Mouse (Mus musculus): Measurements from ENCODE around the gene Cdyl2. TPM values are rescaled to one million over a fixed set of nuclear protein-coding genes. Genes with fewer than 3 reads are reported as not detected.

The Cdyl2 gene
- total and polyA plus RNA-seq, 3 experiments, result not detected

GRCm38 (mm10) chr8:116538763-116539162, 194.0 kb downstream of the Cdyl2 start:
- H3K36me3 ChIP-seq (replicated peaks), result no peaks in the 10 kb centered on the region
- H3K9me3 ChIP-seq (replicated peaks), result peaks cover 74% of the 10 kb centered on the region
- ATAC-seq (ENCODE audit: extremely low read depth, insufficient number of reproducible peaks, low FRiP score, poor library complexity, severe bottlenecking), result no peak
- TF ChIP-seq TAL1 (conservative IDR thresholded peaks at IDR 0.05; ENCODE audit: low read depth, low read length) (no peak), POLR2AphosphoS5 (IDR thresholded peaks at IDR 0.05; ENCODE audit: insufficient replicate concordance, low read depth, low read length) (no peak), CTCF (IDR thresholded peaks at IDR 0.05; ENCODE audit: low read depth, low read length) (no peak), GATA1 (IDR thresholded peaks at IDR 0.05; ENCODE audit: borderline replicate concordance, low read length) (no peak), GATA2 (IDR thresholded peaks at IDR 0.05; ENCODE audit: borderline replicate concordance, low read depth, low read length) (no peak)
- DNase-seq (ENCODE audit: low spot score), result no peak
- no peak overlapping the region for H3K4me3 ChIP-seq (ENCODE audit: low read depth, low read length)
- no peaks in the 10 kb centered on the region for H3K4me1 ChIP-seq (ENCODE audit: insufficient read depth, low read depth, low read length)
- H3K27me3 ChIP-seq (ENCODE audit: insufficient read depth, low read length), result no peaks in the 10 kb centered on the region

GRCm38 (mm10) chr8:116536786-116537185, 196.0 kb downstream of the Cdyl2 start:
- Histone ChIP-seq H3K4me3 (ENCODE audit: low read depth, low read length) (no peak overlapping the region), H3K36me3 (replicated peaks) (no peaks in the 10 kb centered on the region), H3K27me3 (ENCODE audit: insufficient read depth, low read length) (no peaks in the 10 kb centered on the region), H3K9me3 (replicated peaks) (peaks cover 76% of the 10 kb centered on the region), H3K4me1 (ENCODE audit: insufficient read depth, low read depth, low read length) (no peaks in the 10 kb centered on the region)
- DNase-seq (ENCODE audit: low spot score) (no peak), ATAC-seq (ENCODE audit: extremely low read depth, insufficient number of reproducible peaks, low FRiP score, poor library complexity, severe bottlenecking) (no peak)
- TF ChIP-seq GATA1 (IDR thresholded peaks at IDR 0.05; ENCODE audit: borderline replicate concordance, low read length), result no peak
- TF ChIP-seq CTCF (IDR thresholded peaks at IDR 0.05; ENCODE audit: low read depth, low read length), result no peak
- no peak for TF ChIP-seq TAL1 (conservative IDR thresholded peaks at IDR 0.05; ENCODE audit: low read depth, low read length)
- TF ChIP-seq POLR2AphosphoS5 (IDR thresholded peaks at IDR 0.05; ENCODE audit: insufficient replicate concordance, low read depth, low read length), result no peak
- no peak for TF ChIP-seq GATA2 (IDR thresholded peaks at IDR 0.05; ENCODE audit: borderline replicate concordance, low read depth, low read length)

GRCm38 (mm10) chr8:116533081-116533480, 199.7 kb downstream of the Cdyl2 start:
- Histone ChIP-seq H3K4me1 (ENCODE audit: insufficient read depth, low read depth, low read length) (no peaks in the 10 kb centered on the region), H3K27me3 (ENCODE audit: insufficient read depth, low read length) (no peaks in the 10 kb centered on the region)
- DNase-seq (ENCODE audit: low spot score), result no peak

GRCm38 (mm10) chr8:116528736-116529135, 204.1 kb downstream of the Cdyl2 start:
- no peaks in the 10 kb centered on the region for H3K36me3 ChIP-seq (replicated peaks)
- ATAC-seq (ENCODE audit: extremely low read depth, insufficient number of reproducible peaks, low FRiP score, poor library complexity, severe bottlenecking) (no peak), DNase-seq (ENCODE audit: low spot score) (no peak)
- H3K4me1 ChIP-seq (ENCODE audit: insufficient read depth, low read depth, low read length), result no peaks in the 10 kb centered on the region
- H3K27me3 ChIP-seq (ENCODE audit: insufficient read depth, low read length), result no peaks in the 10 kb centered on the region
- TF ChIP-seq GATA2 (IDR thresholded peaks at IDR 0.05; ENCODE audit: borderline replicate concordance, low read depth, low read length), result no peak
- no peak for TF ChIP-seq GATA1 (IDR thresholded peaks at IDR 0.05; ENCODE audit: borderline replicate concordance, low read length)
- TF ChIP-seq POLR2AphosphoS5 (IDR thresholded peaks at IDR 0.05; ENCODE audit: insufficient replicate concordance, low read depth, low read length), result no peak
- TF ChIP-seq CTCF (IDR thresholded peaks at IDR 0.05; ENCODE audit: low read depth, low read length), result no peak
- no peak for TF ChIP-seq TAL1 (conservative IDR thresholded peaks at IDR 0.05; ENCODE audit: low read depth, low read length)
- H3K9me3 ChIP-seq (replicated peaks), result peaks cover 76% of the 10 kb centered on the region
- no peak overlapping the region for H3K4me3 ChIP-seq (ENCODE audit: low read depth, low read length)

More at GRCm38 (mm10) chr8:116533081-116533480, 199.7 kb downstream of the Cdyl2 start:
- Histone ChIP-seq H3K9me3 (replicated peaks) (peaks cover 71% of the 10 kb centered on the region), H3K36me3 (replicated peaks) (no peaks in the 10 kb centered on the region), H3K4me3 (ENCODE audit: low read depth, low read length) (no peak overlapping the region)
- ATAC-seq (ENCODE audit: extremely low read depth, insufficient number of reproducible peaks, low FRiP score, poor library complexity, severe bottlenecking), result no peak
- TF ChIP-seq GATA1 (IDR thresholded peaks at IDR 0.05; ENCODE audit: borderline replicate concordance, low read length) (no peak), TAL1 (conservative IDR thresholded peaks at IDR 0.05; ENCODE audit: low read depth, low read length) (no peak), GATA2 (IDR thresholded peaks at IDR 0.05; ENCODE audit: borderline replicate concordance, low read depth, low read length) (no peak), POLR2AphosphoS5 (IDR thresholded peaks at IDR 0.05; ENCODE audit: insufficient replicate concordance, low read depth, low read length) (no peak), CTCF (IDR thresholded peaks at IDR 0.05; ENCODE audit: low read depth, low read length) (no peak)

GRCm38 (mm10) chr8:116524915-116525314, 207.9 kb downstream of the Cdyl2 start:
- no peak overlapping the region for H3K4me3 ChIP-seq (ENCODE audit: low read depth, low read length)
- no peaks in the 10 kb centered on the region for H3K27me3 ChIP-seq (ENCODE audit: insufficient read depth, low read length)
- H3K36me3 ChIP-seq (replicated peaks), result no peaks in the 10 kb centered on the region
- no peak for DNase-seq (ENCODE audit: low spot score)
- no peaks in the 10 kb centered on the region for H3K4me1 ChIP-seq (ENCODE audit: insufficient read depth, low read depth, low read length)
- ATAC-seq (ENCODE audit: extremely low read depth, insufficient number of reproducible peaks, low FRiP score, poor library complexity, severe bottlenecking), result no peak
- peaks cover 79% of the 10 kb centered on the region for H3K9me3 ChIP-seq (replicated peaks)
- TF ChIP-seq CTCF (IDR thresholded peaks at IDR 0.05; ENCODE audit: low read depth, low read length), result no peak
- TF ChIP-seq GATA1 (IDR thresholded peaks at IDR 0.05; ENCODE audit: borderline replicate concordance, low read length), result no peak
- TF ChIP-seq TAL1 (conservative IDR thresholded peaks at IDR 0.05; ENCODE audit: low read depth, low read length), result no peak
- TF ChIP-seq GATA2 (IDR thresholded peaks at IDR 0.05; ENCODE audit: borderline replicate concordance, low read depth, low read length), result no peak
- no peak for TF ChIP-seq POLR2AphosphoS5 (IDR thresholded peaks at IDR 0.05; ENCODE audit: insufficient replicate concordance, low read depth, low read length)

Other genes starting within 250 kb of the Cdyl2 start
- not detected in 2 replicates for gene Dynlrb2, start 228.0 kb downstream of the Cdyl2 start, total RNA-seq (2014; fragmentation: Nextera tagmentation)
- gene Dynlrb2, start 228.0 kb downstream of the Cdyl2 start, total RNA-seq (2017), result not detected in 2 replicates
- gene Dynlrb2, start 228.0 kb downstream of the Cdyl2 start, polyA plus RNA-seq (2012), result not detected in 2 replicates
- 11.1 and 17.0 TPM in 2 replicates for gene Cmc2, start 188.5 kb upstream of the Cdyl2 start, total RNA-seq (2014; fragmentation: Nextera tagmentation)
- 81.3 and 123 TPM in 2 replicates for gene Cmc2, start 188.5 kb upstream of the Cdyl2 start, total RNA-seq (2017)
- 33.9 and 39.7 TPM in 2 replicates for gene Cmc2, start 188.5 kb upstream of the Cdyl2 start, polyA plus RNA-seq (2012)
- 69.8 and 89.7 TPM in 2 replicates for gene Cenpn, start 188.7 kb upstream of the Cdyl2 start, total RNA-seq (2014; fragmentation: Nextera tagmentation)
- gene Cenpn, start 188.7 kb upstream of the Cdyl2 start, total RNA-seq (2017), result 49.2 and 51.8 TPM in 2 replicates
- gene Cenpn, start 188.7 kb upstream of the Cdyl2 start, polyA plus RNA-seq (2012), result 4.9 and 11.2 TPM in 2 replicates
- 39.1 and 40.2 TPM in 2 replicates for gene Atmin, start 210.4 kb upstream of the Cdyl2 start, total RNA-seq (2014; fragmentation: Nextera tagmentation)
- gene Atmin, start 210.4 kb upstream of the Cdyl2 start, total RNA-seq (2017), result 18.2 and 18.4 TPM in 2 replicates
- 9.8 and 13.7 TPM in 2 replicates for gene Atmin, start 210.4 kb upstream of the Cdyl2 start, polyA plus RNA-seq (2012)
- gene 1700030J22Rik, start 246.0 kb upstream of the Cdyl2 start, total RNA-seq (2014; fragmentation: Nextera tagmentation), result 0.24 and 1.1 TPM in 2 replicates
- gene 1700030J22Rik, start 246.0 kb upstream of the Cdyl2 start, total RNA-seq (2017), result 0.44 and 0.52 TPM in 2 replicates
- gene 1700030J22Rik, start 246.0 kb upstream of the Cdyl2 start, polyA plus RNA-seq (2012), result 1.6 and 1.7 TPM in 2 replicates